Mouse (Mus musculus): ENCODE data around the gene Tubg1. TPM values are rescaled to one million over a fixed set of nuclear protein-coding genes. Genes with fewer than 3 reads are reported as not detected.

Gene Tubg1
- polyA plus RNA-seq, 1 experiment from 2014 or later, result 126 TPM

- H3K27ac ChIP-seq (ENCODE audit: low read depth, low read length), result peak within 1 kb of the TSS; percentile 71
- H3K4me3 ChIP-seq (ENCODE audit: low read depth, low read length), result peak within 1 kb of the TSS; percentile 87
- no peaks in the 10 kb centered on the region for H3K36me3 ChIP-seq (ENCODE audit: control insufficient read depth, insufficient read depth, low read length)
- DNase-seq (ENCODE audit: low spot score) (peak; percentile 96), ATAC-seq (replicated peaks; ENCODE audit: low FRiP score) (peak; percentile 85)
- H3K4me2 ChIP-seq (ENCODE audit: low read depth, low read length, severe bottlenecking), result peak within 1 kb of the TSS; percentile 99
- H3K4me1 ChIP-seq (replicated peaks; ENCODE audit: control insufficient read depth, insufficient read depth, low read length), result peaks cover 21% of the 10 kb centered on the region
- H3K9me3 ChIP-seq (ENCODE audit: control insufficient read depth, low read length), result no peaks in the 10 kb centered on the region
- H3K9ac ChIP-seq (ENCODE audit: low read length), result peak within 1 kb of the TSS; percentile 96
- peaks cover 39% of the 10 kb centered on the region for H3K27me3 ChIP-seq (ENCODE audit: control insufficient read depth, insufficient read depth, low read length)
- under 1% methylated on average over 51 of the region's 51 CpGs for WGBS
Observed at GRCm38 (mm10) chr11:101082208-101083082, 37.3 kb upstream of the Tubg1 start, which contains the start of gene Coasy. Gene Coasy (plus strand): TSS chr11:101082565.

- Histone ChIP-seq H3K4me1 (replicated peaks; ENCODE audit: control insufficient read depth, insufficient read depth, low read length) (peaks cover 25% of the 10 kb centered on the region), H3K4me3 (ENCODE audit: low read depth, low read length) (peak overlapping the region; percentile 87), H3K9me3 (ENCODE audit: control insufficient read depth, low read length) (no peaks in the 10 kb centered on the region), H3K4me2 (ENCODE audit: low read depth, low read length, severe bottlenecking) (peak overlapping the region; percentile 99), H3K27me3 (ENCODE audit: control insufficient read depth, insufficient read depth, low read length) (peaks cover 35% of the 10 kb centered on the region), H3K36me3 (ENCODE audit: control insufficient read depth, insufficient read depth, low read length) (no peaks in the 10 kb centered on the region), H3K27ac (ENCODE audit: low read depth, low read length) (peak overlapping the region; percentile 71; the same call in 1 of the 2 replicates), H3K9ac (ENCODE audit: low read length) (peak overlapping the region; percentile 96)
- WGBS, result 39% methylated on average over 19 of the region's 19 CpGs
- DNase-seq (ENCODE audit: low spot score) (no peak), ATAC-seq (replicated peaks; ENCODE audit: low FRiP score) (peak; percentile 1; the same call in 1 of the 2 replicates)
Observed at GRCm38 (mm10) chr11:101083083-101083697, 36.5 kb upstream of the Tubg1 start.

GRCm38 (mm10) chr11:101084246-101084645 lies 35.5 kb upstream of the Tubg1 start:
- no peak overlapping the region for H3K27ac ChIP-seq (ENCODE audit: low read depth, low read length)
- H3K4me1 ChIP-seq (replicated peaks; ENCODE audit: control insufficient read depth, insufficient read depth, low read length), result peaks cover 25% of the 10 kb centered on the region
- no peak for DNase-seq (ENCODE audit: low spot score)
- H3K9ac ChIP-seq (ENCODE audit: low read length), result no peak overlapping the region; the same call in 1 of the 2 replicates
- no peaks in the 10 kb centered on the region for H3K9me3 ChIP-seq (ENCODE audit: control insufficient read depth, low read length)
- no peak for ATAC-seq (replicated peaks; ENCODE audit: low FRiP score)
- H3K4me3 ChIP-seq (ENCODE audit: low read depth, low read length), result no peak overlapping the region
- H3K36me3 ChIP-seq (ENCODE audit: control insufficient read depth, insufficient read depth, low read length), result no peaks in the 10 kb centered on the region; the same call in 1 of the 2 replicates
- peaks cover 24% of the 10 kb centered on the region for H3K27me3 ChIP-seq (ENCODE audit: control insufficient read depth, insufficient read depth, low read length)
- H3K4me2 ChIP-seq (ENCODE audit: low read depth, low read length, severe bottlenecking), result no peak overlapping the region
- WGBS, result 90% methylated on average over 14 of the region's 14 CpGs

- DNase-seq (ENCODE audit: low spot score) (no peak), ATAC-seq (replicated peaks; ENCODE audit: low FRiP score) (no peak)
- Histone ChIP-seq H3K4me3 (ENCODE audit: low read depth, low read length) (no peak overlapping the region), H3K27me3 (ENCODE audit: control insufficient read depth, insufficient read depth, low read length) (peaks cover 18% of the 10 kb centered on the region), H3K36me3 (ENCODE audit: control insufficient read depth, insufficient read depth, low read length) (no peaks in the 10 kb centered on the region; the same call in 1 of the 2 replicates), H3K9me3 (ENCODE audit: control insufficient read depth, low read length) (no peaks in the 10 kb centered on the region), H3K4me1 (replicated peaks; ENCODE audit: control insufficient read depth, insufficient read depth, low read length) (peaks cover 25% of the 10 kb centered on the region), H3K4me2 (ENCODE audit: low read depth, low read length, severe bottlenecking) (no peak overlapping the region), H3K9ac (ENCODE audit: low read length) (no peak overlapping the region), H3K27ac (ENCODE audit: low read depth, low read length) (no peak overlapping the region)
- WGBS, result 92% methylated on average over 12 of the region's 12 CpGs
Observed at GRCm38 (mm10) chr11:101084811-101085210, 34.9 kb upstream of the Tubg1 start.

GRCm38 (mm10) chr11:101085617-101086322 lies 34.0 kb upstream of the Tubg1 start:
- H3K4me3 ChIP-seq (ENCODE audit: low read depth, low read length), result no peak overlapping the region
- no peak for DNase-seq (ENCODE audit: low spot score)
- ATAC-seq (replicated peaks; ENCODE audit: low FRiP score), result no peak
- no peak overlapping the region for H3K4me2 ChIP-seq (ENCODE audit: low read depth, low read length, severe bottlenecking)
- H3K9ac ChIP-seq (ENCODE audit: low read length), result no peak overlapping the region; the same call in none of the 2 replicates
- H3K27ac ChIP-seq (ENCODE audit: low read depth, low read length), result no peak overlapping the region
- no peaks in the 10 kb centered on the region for H3K9me3 ChIP-seq (ENCODE audit: control insufficient read depth, low read length)
- H3K27me3 ChIP-seq (ENCODE audit: control insufficient read depth, insufficient read depth, low read length), result peaks cover 9% of the 10 kb centered on the region
- H3K4me1 ChIP-seq (replicated peaks; ENCODE audit: control insufficient read depth, insufficient read depth, low read length), result peaks cover 25% of the 10 kb centered on the region
- WGBS, result 91% methylated on average over 18 of the region's 18 CpGs
- H3K36me3 ChIP-seq (ENCODE audit: control insufficient read depth, insufficient read depth, low read length), result no peaks in the 10 kb centered on the region; the same call in 1 of the 2 replicates

GRCm38 (mm10) chr11:101086323-101086674 lies 33.4 kb upstream of the Tubg1 start:
- H3K4me1 ChIP-seq (replicated peaks; ENCODE audit: control insufficient read depth, insufficient read depth, low read length), result peaks cover 25% of the 10 kb centered on the region
- peak overlapping the region; percentile 68 for H3K27ac ChIP-seq (ENCODE audit: low read depth, low read length)
- H3K36me3 ChIP-seq (ENCODE audit: control insufficient read depth, insufficient read depth, low read length), result peaks cover 4% of the 10 kb centered on the region; the same call in 1 of the 2 replicates
- no peaks in the 10 kb centered on the region for H3K9me3 ChIP-seq (ENCODE audit: control insufficient read depth, low read length)
- H3K4me3 ChIP-seq (ENCODE audit: low read depth, low read length), result no peak overlapping the region
- WGBS, result 80% methylated on average over 6 of the region's 6 CpGs
- H3K27me3 ChIP-seq (ENCODE audit: control insufficient read depth, insufficient read depth, low read length), result peaks cover 4% of the 10 kb centered on the region
- no peak for ATAC-seq (replicated peaks; ENCODE audit: low FRiP score)
- H3K9ac ChIP-seq (ENCODE audit: low read length), result 0 out of 2 replicates have a peak overlapping the region, but pooled peaks have one; percentile 2
- peak overlapping the region; percentile 93 for H3K4me2 ChIP-seq (ENCODE audit: low read depth, low read length, severe bottlenecking)
- no peak for DNase-seq (ENCODE audit: low spot score)

DNA sequence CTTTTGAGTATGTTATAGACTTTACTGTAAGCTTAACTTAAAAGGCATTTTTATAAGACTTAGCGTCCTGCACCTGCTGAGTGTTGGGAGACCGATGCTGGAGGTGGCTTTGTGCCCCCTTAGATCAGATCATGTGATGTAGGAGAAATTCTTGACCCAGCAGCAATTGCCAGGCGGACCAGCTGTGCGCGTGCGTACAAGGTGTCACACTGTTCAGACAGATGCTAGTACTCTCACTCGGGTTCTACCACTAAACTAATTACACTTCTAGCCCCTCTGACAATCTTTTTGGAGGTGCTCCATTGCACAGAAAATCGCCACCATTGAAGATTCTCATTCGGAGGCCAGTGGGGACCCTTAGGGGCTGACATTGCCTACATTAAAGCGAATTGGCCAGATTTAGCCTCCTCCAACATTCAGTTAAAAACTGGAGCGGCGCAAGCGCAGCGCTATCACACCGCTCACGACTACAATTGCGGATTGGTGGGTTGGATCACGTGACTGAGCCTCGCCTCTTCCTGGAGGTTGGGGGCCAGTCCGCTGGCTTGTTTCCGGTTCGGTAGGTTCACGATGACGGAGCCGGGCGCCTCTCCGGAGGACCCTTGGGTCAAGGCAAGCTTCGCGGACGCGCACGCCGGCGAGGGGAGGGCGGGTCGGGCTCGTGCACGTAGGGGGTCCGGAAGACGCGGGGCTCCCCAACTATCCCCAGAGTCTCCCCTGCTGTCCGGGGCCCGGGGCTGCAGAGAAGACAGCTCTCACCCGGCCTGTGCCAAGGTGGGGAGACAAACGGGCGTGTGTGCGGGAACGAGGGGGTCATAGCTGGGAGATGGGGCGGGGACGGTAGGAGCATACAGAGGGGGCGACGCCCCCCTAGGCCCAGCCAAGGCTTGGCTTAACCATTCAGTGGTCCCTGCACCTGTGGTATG lies 32.7 kb upstream of the Tubg1 start, which contains the start of gene Mlx:
Gene Mlx (plus strand): TSS at position 522 of the 926 bp plus-strand sequence.
- H3K27ac ChIP-seq (ENCODE audit: low read depth, low read length), result peak within 1 kb of the TSS; percentile 68
- H3K4me1 ChIP-seq (replicated peaks; ENCODE audit: control insufficient read depth, insufficient read depth, low read length), result peaks cover 21% of the 10 kb centered on the region
- peak; percentile 81 for ATAC-seq (replicated peaks; ENCODE audit: low FRiP score)
- H3K4me3 ChIP-seq (ENCODE audit: low read depth, low read length), result peak within 1 kb of the TSS; percentile 83
- DNase-seq (ENCODE audit: low spot score), result peak; percentile 93
- H3K4me2 ChIP-seq (ENCODE audit: low read depth, low read length, severe bottlenecking), result peak within 1 kb of the TSS; percentile 93
- H3K36me3 ChIP-seq (ENCODE audit: control insufficient read depth, insufficient read depth, low read length), result peaks cover 7% of the 10 kb centered on the region; the same call in 1 of the 2 replicates
- H3K9me3 ChIP-seq (ENCODE audit: control insufficient read depth, low read length), result no peaks in the 10 kb centered on the region
- H3K9ac ChIP-seq (ENCODE audit: low read length), result peak within 1 kb of the TSS; percentile 74
- no peaks in the 10 kb centered on the region for H3K27me3 ChIP-seq (ENCODE audit: control insufficient read depth, insufficient read depth, low read length)
- WGBS, result 1% methylated on average over 51 of the region's 52 CpGs
